Mouse (Mus musculus) splenic B cell, adult 2 months (primary cell): ENCODE measurements around the gene Kidins220.
A peak's percentile ranks its signal among the peaks of the same experiment; 100 is the strongest.

Experiments
- DNase-seq: peaks from one replicate; pipeline ENCODE4 v3.0.0-alpha.2; 2011; ENCODE audit warnings: low read depth, low spot score
- H3K27me3 ChIP-seq: 2 replicates; pipeline ENCODE4 v1.6.1; 2012; ENCODE audit warnings: mild to moderate bottlenecking, low read length, moderate library complexity, mixed read lengths; ENCODE audit not compliant: control insufficient read depth, poor library complexity, insufficient read depth, severe bottlenecking
- H3K36me3 ChIP-seq: 2 replicates; pipeline ENCODE4 v1.6.1; 2012; ENCODE audit warnings: mild to moderate bottlenecking, low read length, moderate library complexity, mixed read lengths; ENCODE audit not compliant: control insufficient read depth, poor library complexity, insufficient read depth, severe bottlenecking

Gene Kidins220

DNA sequence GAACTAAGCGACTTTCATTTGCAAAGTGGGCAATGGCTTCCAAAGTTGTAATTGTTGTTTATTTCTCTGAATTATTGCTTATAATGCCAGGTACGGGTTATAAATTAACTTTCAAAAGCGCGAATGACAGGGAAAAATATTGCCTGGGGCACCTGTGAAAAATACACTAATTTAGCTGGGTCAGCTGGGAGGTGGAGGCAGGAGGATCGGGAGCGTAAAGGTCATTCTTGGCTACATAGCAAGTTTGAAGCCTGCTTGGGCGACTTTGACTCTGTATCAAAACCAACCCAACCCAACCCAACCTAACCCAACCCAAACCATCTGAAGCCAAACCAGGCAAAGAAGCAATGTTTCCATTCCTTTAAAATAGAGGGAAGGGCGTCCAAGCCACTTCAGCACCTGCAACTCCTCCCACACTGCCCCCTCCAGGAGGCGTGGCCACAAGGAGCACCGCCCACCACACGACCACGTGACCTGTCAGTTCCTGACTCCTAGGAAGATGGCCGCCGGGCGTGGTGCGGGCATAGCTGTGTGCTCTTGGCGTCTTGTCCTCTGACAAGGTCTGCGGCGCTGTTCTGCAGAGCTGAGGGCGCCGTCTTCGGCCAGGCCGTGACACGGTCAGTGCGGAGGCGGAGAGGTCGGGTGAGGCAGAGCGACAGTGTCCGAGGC, at the start of gene Kidins220:
Gene Kidins220, plus strand, starts transcription at position 480 of the 669 bp plus-strand sequence.
- no peaks in the 10 kb centered on the region for H3K27me3 ChIP-seq
- DNase-seq, result peak; percentile 94
- H3K36me3 ChIP-seq, result no peaks in the 10 kb centered on the region

DNA sequence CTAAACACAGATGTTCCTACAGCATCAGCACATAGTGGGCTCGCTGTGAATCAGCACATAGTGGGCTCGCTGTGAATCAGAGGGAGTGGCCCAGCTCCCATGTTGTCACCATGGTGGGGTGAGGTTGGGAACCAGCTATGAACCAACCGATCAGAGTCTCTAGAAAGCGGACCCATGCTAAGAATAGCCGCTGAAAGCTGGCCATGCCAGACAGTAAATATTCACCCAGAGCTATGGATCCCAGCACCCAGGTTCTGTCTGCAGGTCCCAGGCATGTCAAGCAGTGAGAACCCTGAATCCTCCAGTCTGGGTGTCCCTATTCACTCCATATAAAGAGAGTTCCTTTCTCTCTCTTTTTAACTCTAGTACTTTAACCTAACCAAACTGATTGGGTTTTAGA, 49.4 kb upstream of the Kidins220 start:
- Histone ChIP-seq H3K27me3 (no peaks in the 10 kb centered on the region), H3K36me3 (no peaks in the 10 kb centered on the region)
- DNase-seq, result no peak

DNA sequence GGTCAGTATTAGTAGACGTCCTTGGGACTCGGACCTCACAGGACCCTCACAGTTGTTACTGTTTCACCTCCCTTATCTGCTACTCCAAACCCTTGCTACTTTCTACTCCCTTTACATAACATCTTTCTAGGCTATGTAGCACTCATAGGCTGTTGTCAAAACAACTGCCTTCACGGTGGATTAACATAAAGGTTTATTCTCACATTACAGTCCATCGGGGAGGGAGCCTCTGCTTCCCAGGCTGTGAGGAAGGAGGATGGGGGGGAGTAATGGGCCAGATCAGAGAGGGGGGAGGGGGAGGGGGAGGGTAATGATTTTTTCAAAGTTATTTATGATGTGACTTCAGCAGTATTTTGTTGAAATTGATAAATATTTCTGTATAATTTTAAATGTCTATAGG, 49.0 kb upstream of the Kidins220 start:
- H3K27me3 ChIP-seq, result no peaks in the 10 kb centered on the region
- DNase-seq, result no peak
- no peaks in the 10 kb centered on the region for H3K36me3 ChIP-seq

DNA sequence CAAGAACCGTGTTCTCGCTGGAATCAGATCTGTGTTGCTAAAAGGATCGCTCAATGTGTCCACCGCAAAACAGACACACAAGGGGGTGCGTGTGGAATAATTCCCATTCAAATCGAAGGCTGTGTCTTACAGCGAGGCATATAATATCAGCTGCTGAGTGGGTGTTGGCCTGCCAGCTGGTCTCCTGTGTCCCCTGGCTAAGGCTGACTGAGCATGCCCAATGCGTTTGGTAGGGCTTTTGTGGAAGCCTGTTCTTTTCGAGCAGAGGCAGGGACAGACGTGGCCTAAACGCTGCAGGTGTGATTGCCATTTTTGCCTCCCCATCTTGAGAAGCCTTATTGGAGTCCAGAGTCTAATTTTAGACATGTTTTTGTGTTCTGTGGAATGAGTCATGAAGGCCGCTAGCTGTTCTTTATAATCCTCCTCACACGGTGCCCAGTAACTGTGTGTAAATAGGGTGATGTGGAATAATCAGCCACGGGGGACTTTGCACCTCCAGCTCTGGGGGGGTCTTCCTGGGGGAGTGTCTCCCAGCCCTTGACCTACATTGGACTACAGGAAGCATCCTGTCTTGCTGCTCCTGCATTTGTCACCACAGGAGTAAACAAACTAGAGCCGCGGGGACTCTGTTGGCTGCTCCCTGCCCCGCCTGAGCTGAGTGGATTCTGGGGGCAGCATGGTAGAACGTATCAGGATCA, 46.5 kb upstream of the Kidins220 start:
- Histone ChIP-seq H3K36me3 (no peaks in the 10 kb centered on the region), H3K27me3 (no peaks in the 10 kb centered on the region)
- no peak for DNase-seq

DNA sequence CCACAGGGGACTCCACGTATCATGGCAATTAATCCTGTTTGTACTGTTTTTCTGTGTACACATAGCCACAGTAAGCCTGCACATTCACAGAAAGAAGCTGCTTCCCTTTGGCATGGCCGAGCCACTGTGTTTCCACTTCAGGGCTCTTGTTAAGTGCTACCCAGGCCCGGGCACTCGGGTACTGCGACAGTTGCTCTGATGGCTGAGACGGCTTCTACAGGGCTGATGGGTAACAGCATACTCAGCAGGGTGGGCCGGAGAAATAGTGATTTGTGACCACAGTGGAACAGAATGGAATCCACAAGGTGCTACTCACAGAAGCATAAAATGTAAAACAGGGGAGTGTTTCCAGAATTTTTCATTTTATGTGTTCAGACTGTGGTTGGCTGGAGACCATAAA, 45.7 kb upstream of the Kidins220 start:
- no peaks in the 10 kb centered on the region for H3K36me3 ChIP-seq

DNA sequence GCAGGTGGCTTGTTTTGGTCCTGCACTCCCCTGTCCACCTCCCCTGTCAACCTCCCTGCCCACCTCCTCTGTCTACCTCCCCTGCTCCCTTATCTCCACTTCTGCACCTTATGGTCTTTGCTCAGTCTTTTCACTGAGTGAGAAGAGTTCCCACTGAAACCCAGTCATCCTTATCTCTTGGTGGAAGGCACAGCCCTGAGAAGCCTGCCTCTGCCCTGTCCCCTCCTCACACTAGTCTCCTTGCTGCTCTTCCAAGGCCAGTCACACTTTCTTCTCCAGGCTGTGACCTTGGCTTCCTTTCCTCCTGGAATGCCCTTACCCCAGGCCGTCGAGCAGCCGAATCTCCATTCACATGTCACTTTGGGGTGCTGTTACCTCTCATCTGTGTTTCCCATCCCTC, 44.0 kb upstream of the Kidins220 start:
- no peak for DNase-seq
- Histone ChIP-seq H3K36me3 (no peaks in the 10 kb centered on the region), H3K27me3 (no peaks in the 10 kb centered on the region)

More for the DNA sequence above, 45.7 kb upstream of the Kidins220 start:
- DNase-seq, result no peak
- no peaks in the 10 kb centered on the region for H3K27me3 ChIP-seq

DNA sequence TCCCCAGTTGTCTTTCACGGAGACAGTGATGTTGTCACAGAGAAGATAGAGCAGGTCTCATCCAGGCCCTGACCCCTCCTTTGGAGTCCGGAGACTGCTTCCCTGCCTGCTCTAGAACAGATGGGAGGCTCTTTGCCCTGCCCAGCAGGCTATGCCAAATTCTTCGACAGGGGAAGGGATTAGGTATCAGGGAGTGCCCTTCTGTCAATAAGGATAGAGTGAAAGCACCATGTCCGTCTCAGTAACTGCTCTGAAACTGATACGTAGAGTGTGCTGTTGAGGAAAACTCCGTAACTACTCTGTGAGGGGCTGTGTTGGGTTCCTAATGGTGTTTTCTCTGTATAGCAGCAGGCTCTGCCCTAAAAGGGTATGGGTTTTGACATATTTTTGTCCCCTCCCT, 42.6 kb upstream of the Kidins220 start:
- DNase-seq, result no peak
- Histone ChIP-seq H3K36me3 (no peaks in the 10 kb centered on the region), H3K27me3 (no peaks in the 10 kb centered on the region)

DNA sequence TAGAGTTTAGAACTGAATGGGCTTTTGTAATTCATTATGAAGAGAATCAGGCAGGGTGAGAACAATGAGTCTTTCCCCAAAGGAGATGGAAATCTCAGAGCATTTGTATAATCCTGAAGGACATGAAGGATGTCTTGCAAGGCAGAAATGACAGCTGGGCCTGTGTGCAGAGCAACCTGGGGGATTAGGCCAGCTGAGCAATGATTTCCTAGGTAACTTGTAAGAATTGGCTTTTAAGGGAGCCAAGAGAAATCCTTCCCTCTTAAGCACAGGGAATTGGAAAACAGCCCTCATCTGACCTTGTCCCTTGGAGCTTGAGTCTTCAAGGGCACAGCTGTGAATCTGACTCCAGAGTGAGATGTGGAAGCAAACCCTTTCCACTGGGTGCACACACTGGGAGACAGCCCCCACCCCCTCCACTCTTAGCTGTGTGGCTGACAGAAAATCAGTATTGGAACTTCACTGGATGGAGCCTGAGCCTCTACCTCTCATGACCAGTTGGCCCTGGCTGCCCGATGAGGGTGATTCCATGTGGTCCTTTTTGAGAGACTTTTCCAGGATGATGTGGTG, 41.4 kb upstream of the Kidins220 start:
- no peaks in the 10 kb centered on the region for H3K36me3 ChIP-seq
- H3K27me3 ChIP-seq, result no peaks in the 10 kb centered on the region
- DNase-seq, result no peak

DNA sequence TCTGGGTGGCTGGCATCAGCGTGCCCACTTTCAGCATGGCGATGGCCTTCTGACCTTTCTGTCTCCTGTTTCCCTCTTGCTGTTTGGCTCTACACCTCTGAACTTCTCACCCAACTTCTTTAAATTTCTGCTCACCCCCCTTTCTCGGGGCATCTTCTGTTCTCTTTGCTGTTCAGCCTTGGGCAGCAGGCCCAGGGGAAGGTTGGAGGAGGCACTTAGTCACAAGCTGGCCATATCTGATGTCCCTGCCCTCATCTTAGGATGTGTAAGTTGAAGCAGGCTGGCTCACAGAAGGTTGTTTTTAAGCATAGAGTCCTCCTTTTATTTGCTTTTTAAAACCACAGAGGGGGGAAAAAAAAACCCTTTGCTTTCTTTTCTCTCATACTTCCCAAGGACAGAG, 40.7 kb upstream of the Kidins220 start:
- Histone ChIP-seq H3K36me3 (no peaks in the 10 kb centered on the region), H3K27me3 (no peaks in the 10 kb centered on the region)
- no peak for DNase-seq

DNA sequence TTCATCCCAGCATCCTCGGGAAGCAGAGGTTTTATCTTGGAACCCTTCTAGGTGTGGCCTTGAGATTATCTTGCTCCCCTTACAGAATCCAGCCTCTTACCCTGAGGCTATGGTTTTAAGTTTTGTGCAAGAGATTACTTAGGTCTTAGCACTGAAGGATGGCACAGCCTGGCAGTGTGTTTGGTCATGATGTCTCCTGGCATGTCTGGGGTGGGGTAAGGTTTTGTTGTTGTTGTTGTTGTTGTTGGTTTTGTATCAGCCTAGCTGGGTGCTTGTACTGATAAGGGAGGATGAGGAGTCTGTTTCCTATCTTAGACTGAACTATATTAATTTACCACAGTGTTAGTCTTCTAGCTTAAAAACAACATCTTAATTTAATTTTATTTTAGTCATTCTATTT, 38.4 kb upstream of the Kidins220 start:
- H3K27me3 ChIP-seq, result no peaks in the 10 kb centered on the region
- no peak for DNase-seq
- no peaks in the 10 kb centered on the region for H3K36me3 ChIP-seq

DNA sequence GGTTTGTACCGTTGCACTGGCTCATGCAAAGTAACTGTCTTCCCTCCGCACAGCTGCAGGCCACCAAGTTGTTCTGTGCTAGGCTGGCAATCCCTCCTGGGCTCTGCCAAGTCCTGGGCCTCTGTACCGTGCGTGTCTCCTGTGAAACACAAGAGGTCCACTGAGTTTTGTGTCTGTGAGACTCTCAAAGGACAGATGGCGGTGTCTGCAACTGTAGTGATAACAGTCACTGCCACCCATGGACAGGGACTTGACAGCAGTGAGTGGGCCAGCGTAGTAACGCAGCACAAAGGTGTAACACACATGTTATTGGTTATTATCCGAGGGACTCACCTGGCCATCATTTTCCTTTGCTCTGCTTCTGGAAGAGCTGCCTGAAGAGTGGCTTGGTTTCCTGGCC, 35.4 kb upstream of the Kidins220 start:
- Histone ChIP-seq H3K36me3 (no peaks in the 10 kb centered on the region), H3K27me3 (no peaks in the 10 kb centered on the region)
- no peak for DNase-seq

DNA sequence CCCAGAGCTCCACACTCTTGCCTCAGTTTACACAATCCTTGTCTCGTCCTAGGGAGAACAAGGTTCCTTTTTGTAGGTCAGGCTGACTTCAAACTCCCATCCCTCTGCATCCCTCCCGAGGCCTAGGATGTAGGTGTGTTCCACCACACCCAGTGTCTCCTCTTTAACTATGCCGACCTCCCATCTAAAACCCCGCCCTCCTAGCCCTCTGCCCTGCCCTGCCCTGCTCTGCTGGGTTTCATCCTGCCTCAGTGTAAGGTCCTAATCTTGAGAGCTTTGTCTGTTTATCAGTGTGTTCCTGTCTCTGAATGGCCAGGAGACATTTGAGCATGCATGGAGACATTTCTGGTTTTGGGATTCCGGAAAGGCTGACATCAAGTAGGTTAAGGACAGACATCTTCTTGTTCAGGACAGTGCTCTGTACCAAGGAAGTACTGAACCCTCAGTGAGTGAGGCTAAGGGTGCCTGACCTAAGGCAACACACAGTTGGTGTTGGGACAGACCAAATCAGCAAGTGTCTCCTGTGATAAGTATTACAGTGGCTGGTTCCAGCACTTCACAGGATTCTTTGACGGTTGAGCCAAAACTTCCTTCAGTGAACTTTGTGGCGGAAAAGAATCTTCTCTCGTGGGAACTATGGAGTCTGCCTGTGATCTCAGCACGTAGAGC, 32.0 kb upstream of the Kidins220 start:
- Histone ChIP-seq H3K27me3 (no peaks in the 10 kb centered on the region), H3K36me3 (no peaks in the 10 kb centered on the region)
- no peak for DNase-seq

DNA sequence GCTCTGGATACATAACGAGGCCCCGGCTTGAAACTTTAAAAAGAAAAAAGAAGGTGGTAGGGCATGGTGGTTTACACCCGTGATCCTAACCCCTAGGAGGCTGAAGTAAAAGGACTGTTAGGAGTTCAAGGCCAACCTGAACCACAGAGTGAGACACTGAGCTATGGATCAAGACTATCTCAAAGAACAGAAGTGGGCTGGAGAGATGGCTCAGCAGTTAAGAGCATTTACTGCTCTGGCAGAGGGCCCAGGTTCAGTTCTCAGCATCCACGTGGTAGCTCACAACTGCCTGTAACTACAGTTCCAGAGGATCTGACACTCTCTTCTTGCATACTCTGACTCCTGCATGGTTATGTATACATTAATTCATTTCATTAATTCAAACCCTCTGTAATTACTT, 31.3 kb upstream of the Kidins220 start:
- H3K27me3 ChIP-seq, result no peaks in the 10 kb centered on the region
- no peaks in the 10 kb centered on the region for H3K36me3 ChIP-seq
- no peak for DNase-seq

DNA sequence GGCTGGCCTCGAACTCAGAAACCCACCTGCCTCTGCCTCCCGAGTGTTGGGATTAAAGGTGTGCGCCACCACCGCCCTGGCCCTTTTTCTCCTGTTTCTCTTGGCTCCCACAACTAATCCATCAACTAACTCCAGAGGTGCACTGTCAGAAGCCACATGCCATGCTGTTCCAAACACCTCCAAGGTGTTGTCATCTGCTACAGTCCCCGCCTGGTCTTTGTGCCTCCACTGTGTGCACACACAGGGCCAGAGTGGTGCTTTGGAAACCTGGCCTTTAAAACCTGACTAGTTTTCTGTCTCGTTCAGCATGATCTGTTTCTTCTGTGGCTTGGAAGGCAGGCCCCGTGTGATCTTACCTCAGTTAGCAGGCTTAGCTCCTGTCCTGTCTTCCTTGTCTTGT, 30.1 kb upstream of the Kidins220 start:
- no peak for DNase-seq
- H3K36me3 ChIP-seq, result no peaks in the 10 kb centered on the region
- no peaks in the 10 kb centered on the region for H3K27me3 ChIP-seq

DNA sequence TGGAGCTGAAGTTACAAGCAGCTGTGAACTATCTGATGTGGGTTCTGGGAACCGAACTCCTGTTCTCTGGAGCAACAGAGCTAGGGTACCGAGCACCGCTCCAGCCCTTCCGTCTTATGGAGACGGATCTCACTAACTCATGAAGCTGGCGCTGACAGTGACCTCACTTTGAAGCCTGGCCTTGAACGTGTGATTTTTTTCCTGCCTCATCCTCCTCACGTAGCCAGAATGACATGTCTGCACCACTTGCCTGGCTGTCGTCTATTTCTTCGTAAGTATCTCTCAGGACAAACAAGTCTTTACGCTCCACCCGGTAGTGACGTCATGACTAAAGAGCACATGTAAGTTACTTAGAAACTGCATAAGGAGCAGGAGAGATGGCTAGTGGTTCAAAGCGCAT, 27.7 kb upstream of the Kidins220 start:
- Histone ChIP-seq H3K36me3 (no peaks in the 10 kb centered on the region), H3K27me3 (no peaks in the 10 kb centered on the region)
- no peak for DNase-seq
